Mouse (Mus musculus) B cell, adult 67 days (primary cell): Measurements from ENCODE around the gene Rdh8. TPM values are rescaled to one million over a fixed set of nuclear protein-coding genes. Genes with fewer than 3 reads are reported as not detected.

Experiments used
- total RNA-seq, 2 experiments: library from RNA; stranded (reverse); gene quantifications; 4 replicates each; pipeline ENCODE4 v1.2.4; 2023

Rdh8 gene
- total RNA-seq = not detected

GRCm38 (mm10) chr9:20818236-20818635 is at the start of gene Rdh8:
Gene Rdh8 (plus strand): TSS chr9:20818503.

GRCm38 (mm10) chr9:20814521-20815272 is 3.6 kb upstream of the Rdh8 start, which contains the start of gene Col5a3:
Gene Col5a3 (minus strand): TSS chr9:20815067.

GRCm38 (mm10) chr9:20868448-20869001 is 50.2 kb downstream of the Rdh8 start, which contains the start of gene A230050P20Rik:
Gene A230050P20Rik (plus strand): TSS chr9:20868642.

Other genes with a start within 250 kb of the Rdh8 start
- 1 to 10 TPM; 8.9 to 9.1 TPM for gene Zfp846, start 237.2 kb upstream of the Rdh8 start, total RNA-seq
- gene Ubl5, start 175.6 kb upstream of the Rdh8 start, total RNA-seq = 100 to 1,000 TPM; 357 to 362 TPM
- gene Fbxl12, start 173.7 kb upstream of the Rdh8 start, total RNA-seq = 10 to 100 TPM; 87.5 to 95.9 TPM
- gene Pin1, start 166.4 kb upstream of the Rdh8 start, total RNA-seq = 10 to 100 TPM; 18.0 to 18.3 TPM
- not detected for gene Olfm2, start 72.2 kb upstream of the Rdh8 start, total RNA-seq
- gene Col5a3, start 3.4 kb upstream of the Rdh8 start, total RNA-seq = 1 to 10 TPM; 1.1 to 1.7 TPM
- gene A230050P20Rik, start 50.1 kb downstream of the Rdh8 start, total RNA-seq = 10 to 100 TPM; 46.3 to 59.5 TPM
- gene Angptl6, start 61.2 kb downstream of the Rdh8 start, total RNA-seq = 1 to 10 TPM in 1 of 2 experiments, under 1 TPM in 1; 0.71 to 1.0 TPM
- gene Ppan, start 69.7 kb downstream of the Rdh8 start, total RNA-seq = 100 to 1,000 TPM; 123 to 133 TPM
- 100 to 1,000 TPM; 184 to 200 TPM for gene Eif3g, start 80.1 kb downstream of the Rdh8 start, total RNA-seq
- gene Dnmt1, start 141.4 kb downstream of the Rdh8 start, total RNA-seq = 10 to 100 TPM; 76.1 to 83.9 TPM
- gene S1pr2, start 158.3 kb downstream of the Rdh8 start, total RNA-seq = 1 to 10 TPM; 2.5 to 3.1 TPM
- 10 to 100 TPM; 54.8 to 56.5 TPM for gene Mrpl4, start 184.2 kb downstream of the Rdh8 start, total RNA-seq
- 10 to 100 TPM; 58.0 TPM for gene Icam1, start 197.5 kb downstream of the Rdh8 start, total RNA-seq
- gene Icam4, start 210.9 kb downstream of the Rdh8 start, total RNA-seq = under 1 TPM in 1 of 2 experiments, not detected in 1; 0.73 TPM
- gene Icam5, start 213.6 kb downstream of the Rdh8 start, total RNA-seq = under 1 TPM; 0.18 to 0.29 TPM
- 1 to 10 TPM in 1 of 2 experiments, not detected in 1; 2.0 TPM for gene Zglp1, start 248.6 kb downstream of the Rdh8 start, total RNA-seq